Mouse (Mus musculus): ENCODE measurements around the gene Eid3. TPM values are rescaled to one million over a fixed set of nuclear protein-coding genes. Genes with fewer than 3 reads are reported as not detected.
A peak's percentile ranks its signal among the peaks of the same experiment; 100 is the strongest.

The Eid3 gene
- polyA plus RNA-seq, 1 experiment from 2014 or later, result 0.90 TPM

GRCm38 (mm10) chr10:82908526-82908925, 42.1 kb downstream of the Eid3 start:
- DNase-seq (ENCODE audit: low read depth, low spot score) (no peak), ATAC-seq (no peak)
- ChIA-PET POLR2A (no interaction called here), CTCF (interaction anchor here (1.3 to 1.6 kb wide), 3 partner anchors 10 to 392 kb away, joined by 3 read pairs; no protein-coding TSS in a partner anchor)
- no peak for TF ChIP-seq CTCF (IDR thresholded peaks at IDR 0.05)
- no peaks in the 10 kb centered on the region for H3K27me3 ChIP-seq
- in situ Hi-C loops (cut with MboI; ENCODE audit: low pct_unique_long_range_greater_than_20kb), result loop anchor here (5.0 to 10.0 kb wide), 5 partner anchors 244 to 596 kb away; no protein-coding TSS in a partner anchor

- no peaks in the 10 kb centered on the region for H3K27me3 ChIP-seq
- DNase-seq (ENCODE audit: low read depth, low spot score), result peak; percentile 22
- CTCF ChIA-PET, result interaction anchor here (0.6 to 1.9 kb wide), 23 partner anchors 10 to 623 kb away, joined by 3 to 8 read pairs (median 3); no protein-coding TSS in a partner anchor
- peak; percentile 95 for TF ChIP-seq CTCF (IDR thresholded peaks at IDR 0.05)
- POLR2A ChIA-PET, result interaction anchor here (0.7 to 1.3 kb wide), 2 partner anchors 297 to 385 kb away, joined by 4 to 6 read pairs; no protein-coding TSS in a partner anchor
- in situ Hi-C loops (cut with MboI; ENCODE audit: low pct_unique_long_range_greater_than_20kb), result loop anchor here (5.0 to 10.0 kb wide), 5 partner anchors 245 to 595 kb away; no protein-coding TSS in a partner anchor
- peak; percentile 21 for ATAC-seq
These were observed 43.0 kb downstream of the Eid3 start for GRCm38 (mm10) chr10:82909382-82909781.

GRCm38 (mm10) chr10:82910198-82910597, 43.8 kb downstream of the Eid3 start:
- TF ChIP-seq CTCF (IDR thresholded peaks at IDR 0.05), result peak; percentile 60
- DNase-seq (ENCODE audit: low read depth, low spot score), result no peak
- CTCF ChIA-PET, result interaction anchor here (0.7 to 1.9 kb wide), 25 partner anchors 9 to 622 kb away, joined by 3 to 8 read pairs (median 3); no protein-coding TSS in a partner anchor
- in situ Hi-C loops (cut with MboI; ENCODE audit: low pct_unique_long_range_greater_than_20kb), result no loop called here
- no peak for ATAC-seq
- POLR2A ChIA-PET, result interaction anchor here (0.6 to 1.3 kb wide), 2 partner anchors 384 to 1613 kb away, joined by 4 read pairs; no protein-coding TSS in a partner anchor
- no peaks in the 10 kb centered on the region for H3K27me3 ChIP-seq

- in situ Hi-C loops (cut with MboI; ENCODE audit: low pct_unique_long_range_greater_than_20kb), result no loop called here
- ChIA-PET POLR2A (no interaction called here), CTCF (no interaction called here)
- no peaks in the 10 kb centered on the region for H3K27me3 ChIP-seq
- no peak for DNase-seq (ENCODE audit: low read depth, low spot score)
- TF ChIP-seq CTCF (IDR thresholded peaks at IDR 0.05), result no peak
- ATAC-seq, result no peak
These were observed 46.8 kb downstream of the Eid3 start for GRCm38 (mm10) chr10:82913238-82913637.

GRCm38 (mm10) chr10:82913772-82914171, 47.3 kb downstream of the Eid3 start:
- ChIA-PET CTCF (no interaction called here), POLR2A (no interaction called here)
- no peaks in the 10 kb centered on the region for H3K27me3 ChIP-seq
- in situ Hi-C loops (cut with MboI; ENCODE audit: low pct_unique_long_range_greater_than_20kb), result no loop called here
- TF ChIP-seq CTCF (IDR thresholded peaks at IDR 0.05), result no peak
- ATAC-seq, result no peak
- no peak for DNase-seq (ENCODE audit: low read depth, low spot score)

Other genes starting within 250 kb of the Eid3 start
- gene 1190007I07Rik, start 243.4 kb upstream of the Eid3 start, polyA plus RNA-seq (2021), result 23.7 TPM
- gene Tdg, start 236.8 kb upstream of the Eid3 start, polyA plus RNA-seq (2021), result 17.4 TPM
- 0.13 TPM for gene Glt8d2, start 176.0 kb upstream of the Eid3 start, polyA plus RNA-seq (2021)
- 22.4 TPM for gene Hcfc2, start 170.5 kb upstream of the Eid3 start, polyA plus RNA-seq (2021)
- 28.5 TPM for gene Nfyb, start 102.5 kb upstream of the Eid3 start, polyA plus RNA-seq (2021)
- 124 TPM for gene Txnrd1, start 32.7 kb upstream of the Eid3 start, polyA plus RNA-seq (2021)
- 10.3 TPM for gene Chst11, start 118.9 kb downstream of the Eid3 start, polyA plus RNA-seq (2021)